Mouse (Mus musculus) Patski (cell line): ENCODE results near the gene Entpd5. TPM values are rescaled to one million over a fixed set of nuclear protein-coding genes. Genes with fewer than 3 reads are reported as not detected.

Source experiments
- ATAC-seq: fragments of 100-300 bp; one replicate; pipeline ENCODE4 v1.8.0; 2021
- CTCF ChIA-PET: fragments of 350-600 bp; sonication (Branson Sonifier 250); formaldehyde crosslinking; loops from one replicate; lab custom pipeline; 2022; ENCODE audit warnings: inconsistent platforms; lab: Charles Lee
- POLR2A ChIA-PET: fragments of 350-600 bp; sonication (Branson Sonifier 250); formaldehyde crosslinking; loops from one replicate; lab custom pipeline; 2022; ENCODE audit warnings: antibody characterized with exemption, inconsistent platforms; lab: Charles Lee
- DNase-seq: peaks from one replicate; pipeline ENCODE4 v3.0.0-alpha.2; 2011; ENCODE audit warnings: low read depth, low spot score
- H3K27me3 ChIP-seq: fragments of 371-371 bp; one replicate; pipeline ENCODE4 v1.5.1; 2021
- CTCF ChIP-seq: fragments of 100-300 bp; IDR thresholded peaks from one replicate; pipeline ENCODE4 v1.5.1; 2021
- in situ Hi-C: fragments of 300-500 bp; cut with MboI; formaldehyde crosslinking; loops from 3 replicates; pipeline ENCODE4 v1.11.1; 2018; ENCODE audit warnings: low pct_unique_long_range_greater_than_20kb, mixed read lengths
- polyA plus RNA-seq: library from polyadenylated mRNA; unstranded; gene quantifications from one replicate; pipeline ENCODE4 v1.2.3, GENCODE M21; 2021

Entpd5 gene
- polyA plus RNA-seq = 21.1 TPM

- TF ChIP-seq CTCF = no peak
- POLR2A ChIA-PET = no interaction called here
- peak; percentile 78 for ATAC-seq
These were observed at the start of gene Entpd5, which contains the start of gene Bbof1 for GRCm38 (mm10) chr12:84408819-84409507. Gene Entpd5 (minus strand): TSS chr12:84409029. Gene Bbof1 (plus strand): TSS chr12:84409071.

GRCm38 (mm10) chr12:84456911-84457310 lies 48.1 kb upstream of the Entpd5 start:
- in situ Hi-C loops = no loop called here
- no peaks in the 10 kb centered on the region for H3K27me3 ChIP-seq
- CTCF ChIA-PET = interaction anchor here (1.3 kb wide), 1 partner anchor 117 kb away, joined by 3 read pairs; no protein-coding TSS in a partner anchor
- DNase-seq = no peak
- ATAC-seq = no peak
- TF ChIP-seq CTCF = no peak
- POLR2A ChIA-PET = no interaction called here

More at GRCm38 (mm10) chr12:84408819-84409507, at the start of gene Entpd5, which contains the start of gene Bbof1:
- CTCF ChIA-PET = interaction anchor here (1.0 kb wide), 1 partner anchor 40 kb away, joined by 3 read pairs; no protein-coding TSS in a partner anchor
- H3K27me3 ChIP-seq = no peaks in the 10 kb centered on the region
- DNase-seq = no peak
- in situ Hi-C loops = loop anchor here (5.0 kb wide), 1 partner anchor 47 kb away; the partner anchor contains the start of genes Coq6 and Fam161b

GRCm38 (mm10) chr12:84451801-84452200 lies 43.0 kb upstream of the Entpd5 start:
- CTCF ChIA-PET = no interaction called here
- DNase-seq (no peak), ATAC-seq (no peak)
- in situ Hi-C loops = loop anchor here (5.0 kb wide), 1 partner anchor 104 kb away; no protein-coding TSS in a partner anchor
- POLR2A ChIA-PET = interaction anchor here (1.6 kb wide), 1 partner anchor 13 kb away, joined by 3 read pairs; no protein-coding TSS in a partner anchor
- no peaks in the 10 kb centered on the region for H3K27me3 ChIP-seq
- no peak for TF ChIP-seq CTCF

GRCm38 (mm10) chr12:84450718-84451646 lies 42.2 kb upstream of the Entpd5 start, which contains the start of the genes Aldh6a1 and Lin52:
Gene Aldh6a1 (minus strand): TSS chr12:84451004.
Gene Lin52 (plus strand): TSS chr12:84451422.
- CTCF ChIA-PET = no interaction called here
- DNase-seq (peak; percentile 99), ATAC-seq (peak; percentile 95)
- TF ChIP-seq CTCF = no peak
- POLR2A ChIA-PET = interaction anchor here (1.6 kb wide), 1 partner anchor 14 kb away, joined by 3 read pairs; no protein-coding TSS in a partner anchor
- in situ Hi-C loops = loop anchor here (5.0 kb wide), 1 partner anchor 104 kb away; no protein-coding TSS in a partner anchor
- no peaks in the 10 kb centered on the region for H3K27me3 ChIP-seq

GRCm38 (mm10) chr12:84450351-84450717 lies 41.5 kb upstream of the Entpd5 start:
- ChIA-PET POLR2A (interaction anchor here (1.6 kb wide), 1 partner anchor 15 kb away, joined by 3 read pairs; no protein-coding TSS in a partner anchor), CTCF (no interaction called here)
- in situ Hi-C loops = loop anchor here (5.0 kb wide), 1 partner anchor 103 kb away; no protein-coding TSS in a partner anchor
- DNase-seq (no peak), ATAC-seq (no peak)
- no peaks in the 10 kb centered on the region for H3K27me3 ChIP-seq
- TF ChIP-seq CTCF = no peak

- H3K27me3 ChIP-seq = no peaks in the 10 kb centered on the region
- CTCF ChIA-PET = no interaction called here
- POLR2A ChIA-PET = no interaction called here
- in situ Hi-C loops = loop anchor here (5.0 kb wide), 1 partner anchor 103 kb away; no protein-coding TSS in a partner anchor
- no peak for TF ChIP-seq CTCF
- ATAC-seq (no peak), DNase-seq (no peak)
These were observed 41.1 kb upstream of the Entpd5 start for GRCm38 (mm10) chr12:84449887-84450286.

GRCm38 (mm10) chr12:84448181-84448580 lies 39.4 kb upstream of the Entpd5 start:
- CTCF ChIA-PET = interaction anchor here (1.0 kb wide), 1 partner anchor 18 kb away, joined by 3 read pairs; no protein-coding TSS in a partner anchor
- in situ Hi-C loops = no loop called here
- no peaks in the 10 kb centered on the region for H3K27me3 ChIP-seq
- POLR2A ChIA-PET = interaction anchor here (0.8 kb wide), 1 partner anchor 31 kb away, joined by 3 read pairs; no protein-coding TSS in a partner anchor
- TF ChIP-seq CTCF = no peak
- DNase-seq (no peak), ATAC-seq (no peak)

GRCm38 (mm10) chr12:84447386-84447785 lies 38.6 kb upstream of the Entpd5 start:
- no peaks in the 10 kb centered on the region for H3K27me3 ChIP-seq
- in situ Hi-C loops = no loop called here
- no peak for TF ChIP-seq CTCF
- ChIA-PET CTCF (interaction anchor here (1.0 kb wide), 1 partner anchor 17 kb away, joined by 3 read pairs; no protein-coding TSS in a partner anchor), POLR2A (interaction anchor here (0.8 kb wide), 1 partner anchor 30 kb away, joined by 3 read pairs; no protein-coding TSS in a partner anchor)
- no peak for ATAC-seq
- no peak for DNase-seq

- ATAC-seq (no peak), DNase-seq (no peak)
- in situ Hi-C loops = no loop called here
- ChIA-PET POLR2A (interaction anchor here (0.5 kb wide), 1 partner anchor 98 kb away, joined by 3 read pairs; no protein-coding TSS in a partner anchor), CTCF (interaction anchor here (1.0 kb wide), 1 partner anchor 12 kb away, joined by 3 read pairs; no protein-coding TSS in a partner anchor)
- TF ChIP-seq CTCF = no peak
- H3K27me3 ChIP-seq = no peaks in the 10 kb centered on the region
These were observed 33.7 kb upstream of the Entpd5 start for GRCm38 (mm10) chr12:84442526-84442925.
